Mouse (Mus musculus): ENCODE data around the gene Glrx.
A peak's percentile ranks its signal among the peaks of the same experiment; 100 is the strongest.
"Not testable (repeated sequence)": the region's sequence is repeated elsewhere in the genome, so short reads cannot be mapped to it uniquely, and the experiment has no call there.

The Glrx gene

GRCm38 (mm10) chr13:75839719-75840481 is at the start of gene Glrx:
Gene Glrx, plus strand, starts transcription at chr13:75839868.
- peak; percentile 86 for DNase-seq (ENCODE audit: low spot score in 2 of 2)

- no peak for DNase-seq (ENCODE audit: low spot score in 2 of 2)
Observed at GRCm38 (mm10) chr13:75790550-75791205, 49.0 kb upstream of the Glrx start.

GRCm38 (mm10) chr13:75793863-75794629 is 45.6 kb upstream of the Glrx start:
- no peak for DNase-seq (ENCODE audit: low spot score in 2 of 2)

GRCm38 (mm10) chr13:75797369-75798141 is 42.1 kb upstream of the Glrx start:
- peak; percentile 88 to 90 for DNase-seq (ENCODE audit: low spot score in 2 of 2)

GRCm38 (mm10) chr13:75798413-75799302 is 41.0 kb upstream of the Glrx start:
- peak in 1 of 2 experiments; percentile 25 for DNase-seq (ENCODE audit: low spot score in 2 of 2)

- DNase-seq (ENCODE audit: low spot score in 2 of 2), result no peak
Observed at GRCm38 (mm10) chr13:75799421-75799820, 40.2 kb upstream of the Glrx start.

GRCm38 (mm10) chr13:75807969-75808368 is 31.7 kb upstream of the Glrx start:
- DNase-seq (ENCODE audit: low spot score in 2 of 2), result no peak

- no peak for DNase-seq (ENCODE audit: low spot score in 2 of 2)
Observed at GRCm38 (mm10) chr13:75809957-75810356, 29.7 kb upstream of the Glrx start.

- no peak for DNase-seq (ENCODE audit: low spot score in 2 of 2)
Observed at GRCm38 (mm10) chr13:75817183-75817582, 22.5 kb upstream of the Glrx start.

- DNase-seq (ENCODE audit: low spot score in 2 of 2), result no peak
Observed at GRCm38 (mm10) chr13:75818486-75818885, 21.2 kb upstream of the Glrx start.

- no peak for DNase-seq (ENCODE audit: low spot score in 2 of 2)
Observed at GRCm38 (mm10) chr13:75818945-75819706, 20.5 kb upstream of the Glrx start.

- DNase-seq (ENCODE audit: low spot score in 2 of 2), result no peak
Observed at GRCm38 (mm10) chr13:75819898-75820297, 19.8 kb upstream of the Glrx start.

GRCm38 (mm10) chr13:75822366-75822765 is 17.3 kb upstream of the Glrx start:
- not testable (repeated sequence) for DNase-seq (ENCODE audit: low spot score in 2 of 2)

GRCm38 (mm10) chr13:75823201-75823600 is 16.5 kb upstream of the Glrx start:
- no peak for DNase-seq (ENCODE audit: low spot score in 2 of 2)

GRCm38 (mm10) chr13:75824611-75825319 is 14.9 kb upstream of the Glrx start:
- DNase-seq (ENCODE audit: low spot score in 2 of 2), result no peak

GRCm38 (mm10) chr13:75825388-75825787 is 14.3 kb upstream of the Glrx start:
- DNase-seq (ENCODE audit: low spot score in 2 of 2), result no peak

- no peak for DNase-seq (ENCODE audit: low spot score in 2 of 2)
Observed at GRCm38 (mm10) chr13:75830708-75831107, 9.0 kb upstream of the Glrx start.

- no peak for DNase-seq (ENCODE audit: low spot score in 2 of 2)
Observed at GRCm38 (mm10) chr13:75831710-75832109, 8.0 kb upstream of the Glrx start.

GRCm38 (mm10) chr13:75832697-75833096 is 7.0 kb upstream of the Glrx start:
- DNase-seq (ENCODE audit: low spot score in 2 of 2), result no peak
